Mouse (Mus musculus): ENCODE measurements around the gene Slc1a2.

The Slc1a2 gene

DNA sequence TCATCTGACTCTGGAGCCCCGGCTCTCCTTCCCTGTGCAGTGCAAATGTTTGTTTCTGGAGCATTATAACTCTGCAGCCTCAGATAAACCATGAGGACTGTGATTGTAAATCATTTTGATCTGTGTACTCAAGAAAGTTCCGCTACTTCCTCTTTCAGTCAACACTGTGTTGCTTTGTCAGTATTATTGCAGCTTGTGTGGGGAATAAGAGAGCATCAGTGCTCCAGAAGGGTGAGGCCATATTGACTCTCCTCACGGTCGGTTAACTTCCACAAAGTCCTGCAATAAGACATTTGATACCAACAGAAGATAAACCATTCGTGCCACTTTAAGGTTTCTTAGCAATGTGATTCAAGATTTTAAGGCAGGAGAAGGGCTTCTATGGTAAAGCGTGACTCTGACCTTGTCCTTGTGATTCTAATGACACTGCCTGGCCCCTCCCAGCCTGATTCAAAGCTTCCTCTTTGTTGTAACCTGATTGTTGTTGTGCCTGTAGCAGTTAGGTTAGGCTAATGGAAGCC lies 156.9 kb downstream of the Slc1a2 start:
- no peak for DNase-seq (ENCODE audit: low spot score in 2 of 2)

DNA sequence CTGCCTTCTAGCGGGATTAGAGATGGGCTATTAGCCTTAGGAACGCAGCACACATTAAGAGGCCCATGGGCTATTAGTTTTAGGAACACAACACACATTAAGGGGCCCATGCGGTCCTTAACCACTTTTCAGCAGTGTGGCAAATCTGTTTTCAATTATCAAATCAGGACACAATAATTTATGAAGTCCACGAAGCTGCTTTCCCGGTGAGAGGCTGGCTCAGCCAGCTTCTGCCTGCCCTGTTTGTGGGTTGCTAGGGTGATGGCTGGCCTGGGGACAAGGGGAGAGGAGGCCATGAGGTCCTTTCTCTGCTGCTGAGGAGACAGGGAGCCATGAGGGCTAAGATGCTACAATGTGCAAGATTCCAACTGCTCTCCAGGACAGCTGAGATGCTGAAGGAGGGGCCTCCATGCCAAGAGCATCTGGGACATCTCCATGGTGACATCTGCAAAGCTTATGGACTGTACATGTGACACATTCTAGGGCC lies 161.8 kb downstream of the Slc1a2 start:
- peak in 1 of 2 experiments; percentile 5 for DNase-seq (ENCODE audit: low spot score in 2 of 2)

DNA sequence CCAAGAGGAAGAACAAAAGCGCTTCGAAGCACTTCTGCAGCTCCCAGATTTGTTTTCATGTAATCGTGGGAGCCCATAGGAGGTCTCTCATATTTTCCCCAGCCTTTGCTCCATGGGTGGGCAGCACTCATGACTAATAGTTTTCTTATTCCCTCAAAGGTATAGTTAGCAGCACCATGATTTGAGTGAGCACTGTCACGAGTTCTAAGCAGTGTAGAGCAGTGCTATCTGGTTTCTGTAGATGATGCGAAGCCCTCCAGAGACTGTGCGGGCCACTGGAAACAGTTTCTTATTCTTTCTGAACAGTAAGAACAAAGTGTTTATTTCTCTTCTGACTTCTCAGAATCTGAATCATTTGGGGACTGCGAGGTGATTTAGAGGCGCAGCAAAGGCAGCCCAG lies 162.3 kb downstream of the Slc1a2 start:
- no peak for DNase-seq (ENCODE audit: low spot score in 2 of 2)

DNA sequence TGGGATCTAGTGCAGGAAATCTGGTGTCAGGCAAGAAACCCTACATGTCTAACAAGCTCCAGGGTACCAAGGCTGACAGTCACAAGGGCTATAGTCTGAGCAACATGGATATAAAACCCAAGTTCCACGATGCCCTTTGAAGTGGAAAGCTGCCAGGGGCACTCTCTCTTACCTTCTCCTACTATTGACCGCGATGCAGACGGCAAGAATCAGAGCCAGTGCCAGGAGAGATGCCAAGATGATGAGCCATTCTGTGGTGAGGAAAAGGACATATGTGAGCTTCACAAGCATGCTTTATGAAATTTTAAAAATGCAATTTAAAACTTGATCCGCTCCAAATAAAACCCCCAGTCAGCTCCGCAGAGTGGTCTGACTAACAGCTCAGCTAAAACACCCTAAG lies 163.6 kb downstream of the Slc1a2 start:
- DNase-seq (ENCODE audit: low spot score in 2 of 2): peak in 1 of 2 experiments; percentile 40

DNA sequence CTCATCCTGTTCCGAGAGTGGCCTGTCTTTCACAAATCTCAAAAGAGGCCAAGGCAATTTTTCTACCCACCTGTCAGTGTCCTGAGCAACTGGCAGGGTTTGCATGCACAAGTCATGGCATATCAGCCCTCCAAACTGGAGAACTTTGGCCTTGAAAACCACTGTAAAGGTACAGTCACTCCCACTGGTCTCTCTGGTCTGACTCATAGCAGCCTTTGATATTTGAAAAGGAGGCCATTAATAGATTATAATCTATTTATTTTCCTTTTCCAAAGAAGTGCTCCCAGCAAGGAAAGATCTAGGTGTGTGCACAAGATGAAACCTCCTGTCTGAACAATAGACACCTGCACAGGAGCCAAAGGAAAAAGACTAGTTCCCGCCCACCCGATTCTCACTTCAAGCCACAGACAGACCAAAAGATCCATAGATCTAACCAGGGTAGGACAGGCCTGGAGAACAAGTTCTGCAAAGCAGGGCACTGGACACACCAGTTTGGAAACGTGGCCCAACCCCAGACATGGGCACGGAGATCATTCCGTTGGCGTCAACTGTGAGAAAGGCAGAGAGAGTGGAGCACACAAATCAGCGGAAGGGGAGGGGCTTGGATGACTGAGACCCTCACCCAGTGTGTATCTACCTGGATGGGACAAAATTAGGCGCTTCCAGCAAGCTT lies 167.6 kb downstream of the Slc1a2 start:
- DNase-seq (ENCODE audit: low spot score in 2 of 2): no peak

DNA sequence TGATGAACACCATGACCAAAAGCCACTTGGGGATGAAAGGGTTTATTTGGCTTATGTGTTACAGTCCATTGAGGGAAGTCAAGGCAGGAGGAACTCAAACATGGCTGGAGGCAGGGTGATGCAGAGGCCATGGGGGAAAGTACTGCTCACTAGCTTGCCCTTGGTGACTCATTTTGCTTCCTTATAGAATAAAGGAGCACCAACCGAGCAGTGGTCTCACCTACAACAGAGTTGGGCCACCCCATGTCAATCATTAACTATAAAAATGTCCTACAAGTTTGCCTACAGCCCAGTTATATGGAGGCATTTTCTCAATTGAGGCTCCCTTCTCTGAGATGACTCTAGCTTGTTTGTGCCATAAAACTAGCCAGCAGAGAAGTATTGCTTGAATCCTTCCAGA lies 169.4 kb downstream of the Slc1a2 start:
- no peak for DNase-seq (ENCODE audit: low spot score in 2 of 2)

DNA sequence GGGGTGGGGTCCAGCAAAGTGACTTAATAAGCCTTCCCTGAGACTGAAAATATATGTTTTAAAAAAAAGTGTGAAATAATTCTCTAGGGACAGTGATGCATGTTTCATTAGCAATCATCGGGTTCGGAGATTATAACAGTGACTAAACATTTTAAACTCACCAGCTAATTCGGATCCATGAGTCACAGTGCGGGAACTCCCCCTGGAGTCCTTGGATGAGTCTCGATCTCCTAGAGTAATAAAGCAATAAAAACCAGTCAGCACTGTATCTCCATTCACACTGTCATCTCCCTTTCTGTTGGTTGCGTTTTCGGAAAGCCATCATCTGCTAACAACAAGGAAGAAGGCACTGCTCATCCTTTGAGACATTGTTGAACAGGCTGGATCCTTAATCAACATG lies 169.9 kb downstream of the Slc1a2 start:
- DNase-seq (ENCODE audit: low spot score in 2 of 2): no peak

DNA sequence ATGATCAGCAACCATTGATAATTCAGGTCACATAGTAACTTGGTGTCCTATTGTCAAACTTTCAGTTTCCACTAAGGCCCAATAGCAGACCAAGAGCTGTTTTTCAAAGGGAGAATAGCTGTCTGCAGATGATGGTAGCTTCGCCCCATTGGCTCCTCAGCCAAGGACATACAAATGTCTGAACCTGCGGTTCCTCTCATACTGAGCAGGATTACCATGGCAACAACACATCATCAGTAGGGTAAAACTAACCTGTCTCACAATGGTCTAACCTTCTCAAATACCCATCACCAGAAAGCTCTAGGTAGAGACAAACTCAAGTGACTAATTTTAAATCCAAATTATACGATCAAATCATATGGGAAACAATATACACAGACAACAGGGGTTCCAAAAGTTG lies 170.7 kb downstream of the Slc1a2 start:
- DNase-seq (ENCODE audit: low spot score in 2 of 2): peak in 1 of 2 experiments; percentile 60

DNA sequence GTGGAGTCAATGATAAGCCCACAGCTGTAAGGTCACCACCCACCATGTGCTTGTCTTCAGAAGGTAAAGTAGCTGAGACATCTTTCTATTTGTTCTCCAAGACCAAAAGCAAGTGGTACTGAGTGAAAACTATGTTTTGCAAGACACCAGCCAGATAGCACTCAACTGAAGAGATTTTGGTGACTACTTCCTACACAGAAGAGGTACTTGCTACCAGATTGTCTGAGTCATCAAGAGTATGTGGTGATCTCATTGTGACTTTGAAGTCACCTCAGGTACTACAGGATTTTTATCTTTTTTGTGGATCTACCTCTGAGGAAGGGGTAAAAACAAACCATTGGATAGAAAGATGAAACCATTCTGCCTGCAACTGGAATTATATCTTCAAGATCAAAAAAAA lies 173.1 kb downstream of the Slc1a2 start:
- no peak for DNase-seq (ENCODE audit: low spot score in 2 of 2)

DNA sequence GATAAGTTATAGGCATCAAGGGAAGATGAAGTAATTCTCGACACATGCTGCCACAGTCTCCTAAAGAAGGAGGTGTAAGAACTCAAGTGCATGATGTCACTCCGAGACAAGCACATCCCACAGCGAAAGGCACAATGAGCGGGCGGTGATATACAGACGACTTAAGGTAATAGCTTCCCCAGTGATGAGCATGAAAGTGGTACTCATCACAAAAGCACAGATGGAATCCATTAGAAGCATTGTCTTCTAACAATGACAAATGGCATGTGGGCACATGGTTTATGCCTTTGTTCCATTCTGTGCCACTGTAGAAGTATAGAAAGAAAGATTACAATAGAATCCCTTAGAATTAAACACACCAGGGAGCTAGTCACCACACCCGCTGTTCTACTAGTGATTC lies 179.7 kb downstream of the Slc1a2 start:
- peak in 1 of 2 experiments; percentile 30 for DNase-seq (ENCODE audit: low spot score in 2 of 2)

Data from left cerebral cortex, adult 9 months (tissue).